In the genomic region with DNA sequence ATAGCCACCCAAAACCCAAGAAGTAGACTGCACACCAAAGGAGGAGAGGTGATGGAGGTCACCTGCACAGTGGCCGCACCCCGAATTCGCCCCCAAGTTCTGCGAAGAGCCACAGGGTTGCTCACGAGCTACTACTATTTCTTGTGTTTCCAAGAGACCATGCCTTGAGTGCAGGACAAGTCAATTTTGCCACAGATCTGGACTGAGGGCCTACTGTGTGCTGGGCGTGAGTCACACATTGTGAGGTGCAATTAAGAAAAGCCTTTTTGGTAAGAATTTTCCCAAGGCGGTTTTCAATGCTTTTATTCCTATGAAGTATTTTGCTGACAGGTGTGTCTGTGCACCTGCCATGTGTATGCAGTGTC, we compare ENCODE assay signal across 9 mouse cellular contexts. TPM values are rescaled to one million over a fixed set of nuclear protein-coding genes. Genes with fewer than 3 reads are reported as not detected.
A peak's percentile ranks its signal among the peaks of the same experiment; 100 is the strongest.
DNase-seq lines count a peak whose midpoint lies in the region; ATAC-seq and TF ChIP-seq lines count a peak whose summit lies in the region.
"Had no signal": no experiment of that assay in that cellular context is flagged by ENCODE, and none has a peak within 500 bp of the region (broad histone marks: within the 10 kb centered on the region; RNA-seq: fewer than 3 reads in every experiment).

No protein-coding gene starts in this region.

- H3K9me3 ChIP-seq in heart, embryonic 15.5 days (replicated peaks) = no peaks in the 10 kb centered on the region
- no peaks in the 10 kb centered on the region for H3K9me3 ChIP-seq in hindbrain, embryonic 12.5 days (replicated peaks)
- no peaks in the 10 kb centered on the region for H3K9me3 ChIP-seq in midbrain, embryonic 11.5 days (ENCODE audit: control insufficient read depth, low read length)

- TF ChIP-seq CTCF in bone marrow macrophage, adult 2 months (IDR thresholded peaks at IDR 0.05; ENCODE audit: low read depth, low read length) = no peak

- peak overlapping the region; percentile 96 for H3K4me2 ChIP-seq in heart, embryonic 15.5 days
- H3K4me2 ChIP-seq in hindbrain, embryonic 12.5 days (replicated peaks) = peak overlapping the region; percentile 77
- peak overlapping the region; percentile 86 for H3K4me2 ChIP-seq in midbrain, embryonic 11.5 days

- H3K36me3 ChIP-seq in heart, embryonic 15.5 days = no peaks in the 10 kb centered on the region
- no peaks in the 10 kb centered on the region for H3K36me3 ChIP-seq in hindbrain, embryonic 12.5 days
- no peaks in the 10 kb centered on the region for H3K36me3 ChIP-seq in midbrain, embryonic 11.5 days (ENCODE audit: control insufficient read depth, insufficient read depth, low read length)

- peaks cover 8% of the 10 kb centered on the region; the same call in 1 of the 2 replicates for H3K4me1 ChIP-seq in heart, embryonic 15.5 days (replicated peaks)
- no peaks in the 10 kb centered on the region for H3K4me1 ChIP-seq in bone marrow macrophage, adult 2 months (ENCODE audit: control insufficient read depth, insufficient read depth, low read length)
- H3K4me1 ChIP-seq in hindbrain, embryonic 12.5 days = no peaks in the 10 kb centered on the region
- no peaks in the 10 kb centered on the region for H3K4me1 ChIP-seq in midbrain, embryonic 11.5 days (ENCODE audit: control insufficient read depth, insufficient read depth, low read length)

- 0 out of 2 replicates have a peak, but pooled peaks cover 6% of the 10 kb centered on the region for H3K27me3 ChIP-seq in heart, embryonic 15.5 days
- no peaks in the 10 kb centered on the region for H3K27me3 ChIP-seq in hindbrain, embryonic 12.5 days
- no peaks in the 10 kb centered on the region for H3K27me3 ChIP-seq in midbrain, embryonic 11.5 days (ENCODE audit: control insufficient read depth, insufficient read depth, low read length)

- 37% methylated on average over 7 of the region's 7 CpGs for WGBS in heart, embryonic 15.5 days
- WGBS in hindbrain, embryonic 12.5 days = 32% methylated on average over 7 of the region's 7 CpGs
- 37% methylated on average over 7 of the region's 7 CpGs for WGBS in midbrain, embryonic 11.5 days

- TF ChIP-seq POLR2A in bone marrow macrophage, adult 2 months (IDR thresholded peaks at IDR 0.05; ENCODE audit: borderline replicate concordance, low read depth, low read length) = no peak

- intact Hi-C loops in heart, postnatal 36 days (cut with DNase I) = loop anchor here (5.0 to 10.0 kb wide), 2 partner anchors 206 to 314 kb away; no protein-coding TSS in a partner anchor

- H3K9ac ChIP-seq in heart, embryonic 15.5 days = no peak overlapping the region
- no peak overlapping the region for H3K9ac ChIP-seq in hindbrain, embryonic 12.5 days
- peak overlapping the region; percentile 73; the same call in 1 of the 2 replicates for H3K9ac ChIP-seq in midbrain, embryonic 11.5 days (ENCODE audit: low read length)

- no peak overlapping the region for H3K27ac ChIP-seq in heart, embryonic 15.5 days
- no peak overlapping the region for H3K27ac ChIP-seq in bone marrow macrophage, adult 2 months (ENCODE audit: insufficient read depth, low read depth, low read length)
- H3K27ac ChIP-seq in hindbrain, embryonic 12.5 days = 0 out of 2 replicates have a peak overlapping the region, but pooled peaks have one; percentile 87
- H3K27ac ChIP-seq in midbrain, embryonic 11.5 days (ENCODE audit: low read depth, low read length) = no peak overlapping the region

- H3K4me3 ChIP-seq in heart, embryonic 15.5 days = peak overlapping the region; percentile 82
- peak overlapping the region; percentile 72 for H3K4me3 ChIP-seq in bone marrow macrophage, adult 2 months (ENCODE audit: insufficient read depth, low read length)
- peak overlapping the region; percentile 74 for H3K4me3 ChIP-seq in hindbrain, embryonic 12.5 days
- peak overlapping the region; percentile 65 for H3K4me3 ChIP-seq in midbrain, embryonic 11.5 days (ENCODE audit: low read depth, low read length)

- no peak for DNase-seq in heart, postnatal 36 days
- no peak for DNase-seq in midbrain, embryonic 11.5 days (ENCODE audit: low spot score, missing footprints)
- DNase-seq in T-cell, adult 2 months (ENCODE audit: low spot score) = no peak
- no peak for DNase-seq in cerebellum, adult 18-20 months
- DNase-seq in cerebellum, adult 11-12 months = no peak
- DNase-seq: thymus, adult 2 months had no signal

- ATAC-seq in heart, embryonic 15.5 days (replicated peaks; ENCODE audit: insufficient number of reproducible peaks, insufficient read depth, low FRiP score, low read depth) = no peak
- no peak; the same call in 1 of the 2 replicates for ATAC-seq in hindbrain, embryonic 12.5 days (ENCODE audit: low FRiP score)
- no peak for ATAC-seq in midbrain, embryonic 11.5 days (ENCODE audit: low FRiP score)

RNA-seq across cellular contexts. Expression of a gene that starts 0.3 kb away (rescaled TPM):
- 6.9 and 7.9 TPM in 2 replicates for polyA plus RNA-seq in heart, embryonic 15.5 days (2015; fragmentation: Nextera tagmentation; extraction: Ambion mirVana)
- total RNA-seq in heart, postnatal 36 days (2021) = 1 to 10 TPM; 2.4 to 5.9 TPM
- 3.6 and 5.5 TPM in 2 replicates for polyA plus RNA-seq in bone marrow macrophage, adult 2 months (2012; ENCODE audit: insufficient read depth, insufficient read length, missing spikeins)
- polyA plus RNA-seq in hindbrain, embryonic 12.5 days (2016; fragmentation: Nextera tagmentation; extraction: Ambion mirVana) = 26.6 and 29.3 TPM in 2 replicates
- polyA plus RNA-seq in midbrain, embryonic 11.5 days (2014; fragmentation: Nextera tagmentation; extraction: Ambion mirVana) = 14.8 and 15.7 TPM in 2 replicates

RNA-seq across cellular contexts. Expression of a gene that starts 54.2 kb away (rescaled TPM):
- polyA plus RNA-seq in heart, embryonic 15.5 days (2015; fragmentation: Nextera tagmentation; extraction: Ambion mirVana) = 21.6 and 21.8 TPM in 2 replicates
- 1 to 10 TPM; 1.1 to 1.9 TPM for total RNA-seq in heart, postnatal 36 days (2021)
- polyA plus RNA-seq in bone marrow macrophage, adult 2 months (2012; ENCODE audit: insufficient read depth, insufficient read length, missing spikeins) = 30.3 and 30.9 TPM in 2 replicates
- 39.9 and 41.7 TPM in 2 replicates for polyA plus RNA-seq in hindbrain, embryonic 12.5 days (2016; fragmentation: Nextera tagmentation; extraction: Ambion mirVana)
- polyA plus RNA-seq in midbrain, embryonic 11.5 days (2014; fragmentation: Nextera tagmentation; extraction: Ambion mirVana) = 79.2 and 83.7 TPM in 2 replicates

RNA-seq across cellular contexts. Expression of a gene that starts 54.3 kb away (rescaled TPM):
- polyA plus RNA-seq in heart, embryonic 15.5 days (2015; fragmentation: Nextera tagmentation; extraction: Ambion mirVana) = 11.2 and 11.7 TPM in 2 replicates
- 10 to 100 TPM in 1 of 2 experiments, 1 to 10 TPM in 1; 9.6 to 10.0 TPM for total RNA-seq in heart, postnatal 36 days (2021)
- polyA plus RNA-seq in bone marrow macrophage, adult 2 months (2012; ENCODE audit: insufficient read depth, insufficient read length, missing spikeins) = 15.4 and 18.8 TPM in 2 replicates
- polyA plus RNA-seq in hindbrain, embryonic 12.5 days (2016; fragmentation: Nextera tagmentation; extraction: Ambion mirVana) = 9.7 and 10.3 TPM in 2 replicates
- 7.9 and 10.3 TPM in 2 replicates for polyA plus RNA-seq in midbrain, embryonic 11.5 days (2014; fragmentation: Nextera tagmentation; extraction: Ambion mirVana)
